Mouse (Mus musculus): Measurements from ENCODE around the gene Hmgcll1. TPM values are rescaled to one million over a fixed set of nuclear protein-coding genes. Genes with fewer than 3 reads are reported as not detected.

The Hmgcll1 gene
- polyA plus RNA-seq (2017; shearing (Covaris generic)): not detected

GRCm38 (mm10) chr9:76014631-76015531 is at the start of gene Hmgcll1:
TSS of gene Hmgcll1 (plus strand) at chr9:76014855.

Other genes starting within 250 kb of the Hmgcll1 start
- not detected for gene Bmp5, start 239.5 kb upstream of the Hmgcll1 start, polyA plus RNA-seq (2017; shearing (Covaris generic))
- not detected for gene Gfral, start 198.8 kb downstream of the Hmgcll1 start, polyA plus RNA-seq (2017; shearing (Covaris generic))